Mouse (Mus musculus) regulatory T cell (primary cell): ENCODE data around the gene Pfn1.

Experiments
- in situ Hi-C: fragments of 300-600 bp; cut with MboI, MseI; formaldehyde crosslinking; loops from one replicate; pipeline ENCODE4 v1.15.1; 2025; ENCODE audit warnings: high pct_unique_total_duplicates

Gene Pfn1

GRCm38 (mm10) chr11:70656456-70656927 lies 2.0 kb upstream of the Pfn1 start:
- in situ Hi-C loops: loop anchor here (25.0 kb wide), 1 partner anchor 1244 kb away; the partner anchor contains the start of gene Kdm6b

- in situ Hi-C loops: loop anchor here (25.0 kb wide), 1 partner anchor 1244 kb away; the partner anchor contains the start of gene Kdm6b
These were observed 1.4 kb upstream of the Pfn1 start for GRCm38 (mm10) chr11:70655571-70656455.

- in situ Hi-C loops: loop anchor here (5.0 to 25.0 kb wide), 2 partner anchors 47 to 1243 kb away; partner anchors contain the start of genes Inca1, Kdm6b and Kif1c
These were observed 603 bp upstream of the Pfn1 start for GRCm38 (mm10) chr11:70654923-70655570.

GRCm38 (mm10) chr11:70653345-70654197 lies 873 bp downstream of the Pfn1 start:
- in situ Hi-C loops: loop anchor here (5.0 to 25.0 kb wide), 2 partner anchors 49 to 1241 kb away; partner anchors contain the start of genes Inca1, Kdm6b and Kif1c

- in situ Hi-C loops: loop anchor here (5.0 to 25.0 kb wide), 2 partner anchors 49 to 1241 kb away; partner anchors contain the start of genes Inca1, Kdm6b and Kif1c
These were observed 1.5 kb downstream of the Pfn1 start for GRCm38 (mm10) chr11:70652884-70653344.

- in situ Hi-C loops: loop anchor here (5.0 to 25.0 kb wide), 2 partner anchors 50 to 1240 kb away; partner anchors contain the start of genes Inca1, Kdm6b and Kif1c
These were observed 2.2 kb downstream of the Pfn1 start for GRCm38 (mm10) chr11:70652029-70652883.

- in situ Hi-C loops: loop anchor here (5.0 to 25.0 kb wide), 2 partner anchors 51 to 1239 kb away; partner anchors contain the start of genes Inca1, Kdm6b and Kif1c
These were observed 3.1 kb downstream of the Pfn1 start for GRCm38 (mm10) chr11:70651391-70651790.

GRCm38 (mm10) chr11:70650322-70651175 lies 3.9 kb downstream of the Pfn1 start:
- in situ Hi-C loops: loop anchor here (5.0 to 25.0 kb wide), 2 partner anchors 52 to 1238 kb away; partner anchors contain the start of genes Inca1, Kdm6b and Kif1c

- in situ Hi-C loops: loop anchor here (5.0 kb wide), 1 partner anchor 982 kb away; the partner anchor contains the start of gene Cd68
These were observed 5.2 kb downstream of the Pfn1 start for GRCm38 (mm10) chr11:70649185-70649734.

GRCm38 (mm10) chr11:70648512-70648911 lies 5.9 kb downstream of the Pfn1 start:
- in situ Hi-C loops: loop anchor here (5.0 kb wide), 1 partner anchor 981 kb away; the partner anchor contains the start of gene Cd68

GRCm38 (mm10) chr11:70647716-70648420 lies 6.6 kb downstream of the Pfn1 start:
- in situ Hi-C loops: loop anchor here (5.0 kb wide), 1 partner anchor 981 kb away; the partner anchor contains the start of gene Cd68

- in situ Hi-C loops: loop anchor here (5.0 kb wide), 1 partner anchor 980 kb away; the partner anchor contains the start of gene Cd68
These were observed 7.5 kb downstream of the Pfn1 start, which contains the start of the genes Rnf167 and Slc25a11 for GRCm38 (mm10) chr11:70646691-70647650. TSS of gene Rnf167 (plus strand) at chr11:70647235. TSS of gene Slc25a11 (minus strand) at chr11:70647479.

GRCm38 (mm10) chr11:70646259-70646555 lies 8.2 kb downstream of the Pfn1 start:
- in situ Hi-C loops: loop anchor here (5.0 kb wide), 1 partner anchor 979 kb away; the partner anchor contains the start of gene Cd68

GRCm38 (mm10) chr11:70645461-70646258 lies 8.8 kb downstream of the Pfn1 start:
- in situ Hi-C loops: loop anchor here (5.0 kb wide), 1 partner anchor 978 kb away; the partner anchor contains the start of gene Cd68

GRCm38 (mm10) chr11:70644564-70645103 lies 9.8 kb downstream of the Pfn1 start:
- in situ Hi-C loops: loop anchor here (5.0 kb wide), 1 partner anchor 977 kb away; the partner anchor contains the start of gene Cd68
